Mouse (Mus musculus) embryonic fibroblast, embryonic 13.5 days (primary cell): Measurements from ENCODE around the gene Dcpp2.

ENCODE experiments used
- CTCF ChIP-seq: IDR thresholded peaks from 2 replicates; pipeline ENCODE4 v1.5.1; 2011; ENCODE audit warnings: mild to moderate bottlenecking, control low read depth, low read length, moderate library complexity, borderline replicate concordance; ENCODE audit not compliant: insufficient read depth
- POLR2A ChIP-seq: IDR thresholded peaks from 2 replicates; pipeline ENCODE4 v1.6.1; 2011; ENCODE audit warnings: low read depth, mild to moderate bottlenecking, control low read depth, low read length, moderate library complexity

DNA sequence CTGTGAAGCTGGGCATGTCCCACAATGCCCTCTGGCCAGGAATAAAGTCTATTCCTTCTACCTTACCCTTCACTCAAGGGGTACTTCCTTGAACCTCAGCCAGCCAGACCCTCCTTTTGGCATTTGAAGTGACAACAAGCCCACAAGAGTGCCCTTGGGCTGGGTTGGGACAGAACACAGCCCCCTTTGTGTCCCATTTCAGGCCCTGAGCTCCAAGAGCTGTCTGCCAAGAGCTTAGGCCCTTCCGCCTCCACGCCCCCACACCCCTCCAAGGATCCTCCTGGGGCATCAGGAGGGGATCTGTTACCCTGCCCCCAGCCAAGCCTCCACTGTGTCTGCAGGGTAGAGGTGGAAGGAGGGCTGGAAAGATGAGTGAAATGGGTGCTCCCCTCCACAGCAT lies 3.5 kb upstream of the Dcpp2 start:
- TF ChIP-seq POLR2A (no peak), CTCF (no peak)
